Mouse (Mus musculus): ENCODE results near the gene Smim9. TPM values are rescaled to one million over a fixed set of nuclear protein-coding genes. Genes with fewer than 3 reads are reported as not detected.

Smim9 gene
- polyA plus RNA-seq, 1 experiment from 2014 or later: not detected

DNA sequence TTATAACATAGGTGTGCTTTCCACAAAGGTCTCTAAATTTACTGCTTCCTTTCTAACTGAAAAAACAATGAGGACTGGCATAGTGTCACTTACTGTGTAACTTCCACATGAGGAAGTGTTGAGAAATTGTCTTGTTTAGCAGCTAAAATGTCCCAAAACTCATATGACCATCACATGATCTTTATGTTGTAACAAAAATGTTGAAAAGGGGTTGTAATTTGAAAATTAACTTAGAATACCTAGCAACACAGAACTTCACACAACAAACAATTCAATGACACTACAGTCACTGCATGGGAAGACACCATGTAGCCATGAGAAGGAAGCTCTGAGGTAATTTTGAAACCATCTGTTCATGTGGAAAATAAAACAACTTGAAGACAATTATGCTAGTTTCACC lies 36.7 kb downstream of the Smim9 start:
- Histone ChIP-seq H3K36me3 (peaks cover 36% of the 10 kb centered on the region), H3K27ac (no peak overlapping the region), H3K9me3 (replicated peaks) (no peaks in the 10 kb centered on the region), H3K9ac (no peak overlapping the region), H3K4me2 (peak overlapping the region; percentile 1), H3K27me3 (replicated peaks) (no peaks in the 10 kb centered on the region), H3K4me1 (peaks cover 23% of the 10 kb centered on the region), H3K4me3 (no peak overlapping the region)
- no peak for ATAC-seq

DNA sequence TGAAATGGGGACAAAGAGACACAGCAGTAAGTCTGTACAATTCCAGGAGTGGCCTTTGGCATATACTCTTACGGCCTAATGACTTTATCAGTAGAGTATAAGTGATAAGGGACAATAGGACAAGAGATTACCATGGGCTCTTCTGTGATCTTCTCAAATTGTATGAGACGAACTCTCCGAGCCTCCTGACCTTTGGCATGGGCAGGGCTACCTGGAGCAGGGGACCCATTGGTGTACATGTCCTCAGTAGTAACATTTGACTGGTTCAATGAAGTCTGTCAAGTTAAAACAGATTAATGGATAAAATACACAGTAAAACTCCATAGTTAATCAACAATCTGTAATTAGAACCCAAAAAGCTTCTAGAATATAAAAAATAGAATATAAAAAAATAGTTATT lies 38.0 kb downstream of the Smim9 start:
- no peak overlapping the region for H3K9ac ChIP-seq
- ATAC-seq: no peak
- 78% methylated on average over 3 of the region's 3 CpGs for WGBS (ENCODE audit: insufficient replicate concordance)
- no peak overlapping the region for H3K27ac ChIP-seq
- peaks cover 22% of the 10 kb centered on the region for H3K4me1 ChIP-seq
- no peak overlapping the region for H3K4me2 ChIP-seq
- no peaks in the 10 kb centered on the region for H3K9me3 ChIP-seq (replicated peaks)
- H3K4me3 ChIP-seq: no peak overlapping the region
- H3K27me3 ChIP-seq (replicated peaks): no peaks in the 10 kb centered on the region
- H3K36me3 ChIP-seq: peaks cover 47% of the 10 kb centered on the region

DNA sequence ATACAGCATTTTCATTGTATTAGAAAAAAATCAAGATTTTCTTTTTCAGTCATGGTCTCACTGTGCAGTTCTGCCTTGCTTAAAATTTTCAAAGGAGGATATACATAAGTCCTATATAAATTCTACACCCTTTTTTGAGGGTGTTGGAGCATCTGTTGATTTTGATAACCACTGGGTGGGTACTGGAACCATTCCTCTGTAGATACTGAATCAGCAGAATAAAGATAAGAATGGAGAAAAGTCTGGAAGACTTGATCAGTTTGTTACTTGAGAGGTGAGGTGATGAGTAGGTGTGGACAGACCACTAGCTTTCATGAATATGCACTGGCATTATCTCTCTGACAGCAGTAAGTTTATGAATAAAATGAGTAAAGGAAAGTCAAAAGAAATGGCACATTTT lies 48.0 kb downstream of the Smim9 start:
- Histone ChIP-seq H3K27me3 (replicated peaks) (no peaks in the 10 kb centered on the region), H3K4me3 (no peak overlapping the region), H3K4me2 (peak overlapping the region; percentile 28), H3K4me1 (peaks cover 42% of the 10 kb centered on the region), H3K27ac (peak overlapping the region; percentile 90), H3K36me3 (peaks cover 72% of the 10 kb centered on the region), H3K9ac (no peak overlapping the region), H3K9me3 (replicated peaks) (no peaks in the 10 kb centered on the region)
- ATAC-seq: peak; percentile 97

DNA sequence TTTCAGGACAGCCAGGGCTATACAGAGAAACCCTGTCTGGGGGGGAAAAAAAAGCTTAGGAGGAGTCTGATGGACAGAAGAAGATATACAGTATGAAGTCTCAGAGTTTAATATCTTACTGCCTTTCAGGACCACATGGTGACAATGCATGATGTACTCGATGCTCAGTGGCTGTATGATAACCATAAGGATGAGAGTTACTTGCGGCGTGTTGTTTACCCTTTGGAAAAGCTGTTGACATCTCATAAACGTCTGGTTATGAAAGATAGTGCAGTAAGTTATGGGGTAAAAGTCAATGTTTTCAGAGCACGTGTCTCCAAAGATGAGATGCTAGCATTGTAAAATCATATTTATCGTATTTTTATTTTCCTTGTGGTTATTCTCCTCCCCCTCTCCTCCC lies 61.3 kb downstream of the Smim9 start:
- no peak overlapping the region for H3K9ac ChIP-seq
- WGBS (ENCODE audit: insufficient replicate concordance): 68% methylated on average over 6 of the region's 6 CpGs
- peaks cover 11% of the 10 kb centered on the region; the same call in 1 of the 2 replicates for H3K4me1 ChIP-seq
- no peaks in the 10 kb centered on the region for H3K27me3 ChIP-seq (replicated peaks)
- H3K4me3 ChIP-seq: no peak overlapping the region
- peaks cover 91% of the 10 kb centered on the region for H3K36me3 ChIP-seq
- peak; percentile 46; the same call in 1 of the 2 replicates for ATAC-seq
- H3K4me2 ChIP-seq: no peak overlapping the region
- H3K27ac ChIP-seq: no peak overlapping the region
- no peaks in the 10 kb centered on the region for H3K9me3 ChIP-seq (replicated peaks)

DNA sequence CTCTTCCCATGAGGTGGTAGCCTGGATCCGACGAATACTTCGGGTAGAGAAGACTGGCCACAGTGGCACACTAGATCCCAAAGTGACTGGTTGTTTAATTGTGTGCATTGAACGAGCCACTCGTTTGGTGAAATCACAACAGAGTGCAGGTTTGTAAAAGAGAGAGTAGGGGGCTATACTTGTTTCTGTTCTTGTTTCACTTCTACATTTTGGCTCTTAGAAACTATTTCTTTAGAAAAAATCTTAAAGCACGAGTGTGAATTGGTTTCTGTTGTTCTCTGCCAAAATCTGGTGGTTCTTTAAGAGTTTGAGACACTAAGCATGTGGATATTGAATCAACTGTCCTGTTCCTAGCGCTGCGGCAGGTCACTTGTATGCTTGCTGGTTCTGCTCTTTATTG lies 64.8 kb downstream of the Smim9 start:
- peak overlapping the region; percentile 70 for H3K4me2 ChIP-seq
- H3K9me3 ChIP-seq (replicated peaks): no peaks in the 10 kb centered on the region
- H3K4me1 ChIP-seq: peaks cover 16% of the 10 kb centered on the region; the same call in 1 of the 2 replicates
- no peak overlapping the region for H3K9ac ChIP-seq
- H3K27me3 ChIP-seq (replicated peaks): no peaks in the 10 kb centered on the region
- peaks cover 57% of the 10 kb centered on the region for H3K36me3 ChIP-seq
- no peak for ATAC-seq
- WGBS (ENCODE audit: insufficient replicate concordance): 80% methylated on average over 8 of the region's 8 CpGs
- 0 out of 2 replicates have a peak overlapping the region, but pooled peaks have one; percentile 32 for H3K4me3 ChIP-seq
- H3K27ac ChIP-seq: no peak overlapping the region

DNA sequence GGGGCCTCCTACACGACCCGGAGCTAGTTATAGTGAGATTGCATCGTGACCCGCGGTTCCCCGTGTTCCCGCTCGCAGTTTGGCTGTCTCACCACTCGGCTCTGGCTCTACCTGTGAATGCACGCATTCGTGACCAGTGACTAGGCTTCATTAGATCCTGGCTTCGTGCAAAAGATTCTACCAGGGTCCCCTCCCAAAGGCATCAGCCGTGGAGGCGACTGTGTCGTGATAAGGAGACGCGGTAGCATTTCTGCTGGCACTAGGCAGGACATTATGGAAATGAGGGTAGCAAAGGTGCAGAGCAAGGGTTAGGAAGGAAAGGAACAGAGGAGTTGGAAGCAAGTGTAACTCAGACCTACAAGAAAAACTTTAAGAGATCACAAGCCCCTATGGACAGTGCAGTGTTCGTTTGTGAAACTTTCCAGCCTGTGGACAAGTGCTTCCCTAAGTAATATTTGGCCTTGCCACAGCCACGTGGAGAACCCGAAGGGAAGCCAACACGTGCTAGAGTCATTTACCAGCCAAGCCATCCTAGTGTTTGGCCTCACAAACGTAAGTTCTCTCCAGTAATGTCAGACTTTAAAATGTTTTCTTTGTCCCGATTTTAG lies 67.3 kb downstream of the Smim9 start:
- ATAC-seq: peak; percentile 48
- WGBS (ENCODE audit: insufficient replicate concordance): 15% methylated on average over 23 of the region's 23 CpGs
- H3K9me3 ChIP-seq (replicated peaks): no peaks in the 10 kb centered on the region

More for the DNA sequence above, 67.3 kb downstream of the Smim9 start:
- Histone ChIP-seq H3K9ac (peak overlapping the region; percentile 77), H3K27ac (peak overlapping the region; percentile 84), H3K4me2 (peak overlapping the region; percentile 70), H3K27me3 (replicated peaks) (no peaks in the 10 kb centered on the region), H3K4me3 (peak overlapping the region; percentile 67), H3K36me3 (peaks cover 32% of the 10 kb centered on the region), H3K4me1 (peaks cover 16% of the 10 kb centered on the region; the same call in 1 of the 2 replicates)

Other genes starting within 250 kb of the Smim9 start
- 1.0 and 1.4 TPM in 2 replicates for gene Gab3, start 78.3 kb downstream of the Smim9 start, polyA plus RNA-seq (2016; fragmentation: Nextera tagmentation; extraction: Ambion mirVana)
- 160 TPM in 2 replicates for gene Dkc1, start 67.9 kb downstream of the Smim9 start, polyA plus RNA-seq (2016; fragmentation: Nextera tagmentation; extraction: Ambion mirVana)
- 78.0 and 81.0 TPM in 2 replicates for gene Mpp1, start 32.8 kb downstream of the Smim9 start, polyA plus RNA-seq (2016; fragmentation: Nextera tagmentation; extraction: Ambion mirVana)
- 37.2 and 42.4 TPM in 2 replicates for gene Fundc2, start 218.6 kb upstream of the Smim9 start, polyA plus RNA-seq (2016; fragmentation: Nextera tagmentation; extraction: Ambion mirVana)
- gene F8, start 218.8 kb upstream of the Smim9 start, polyA plus RNA-seq (2016; fragmentation: Nextera tagmentation; extraction: Ambion mirVana): 0.62 and 1.1 TPM in 2 replicates

Measured in liver, embryonic 12.5 days (tissue).